Mouse (Mus musculus): Measurements from ENCODE around the gene Serpinf1.

The Serpinf1 gene

GRCm38 (mm10) chr11:75455041-75455736 is 32.7 kb upstream of the Serpinf1 start:
- peak; percentile 59 to 61 for DNase-seq

- peak; percentile 88 to 90 for DNase-seq
These were observed 31.8 kb upstream of the Serpinf1 start, which contains the start of gene Wdr81 for GRCm38 (mm10) chr11:75453991-75454930. TSS of gene Wdr81 (minus strand) at chr11:75454717.

GRCm38 (mm10) chr11:75452812-75453557 is 30.5 kb upstream of the Serpinf1 start:
- no peak for DNase-seq

GRCm38 (mm10) chr11:75452081-75452480 is 29.6 kb upstream of the Serpinf1 start:
- DNase-seq, result no peak

- DNase-seq, result no peak
These were observed 28.4 kb upstream of the Serpinf1 start for GRCm38 (mm10) chr11:75450936-75451335.

- no peak for DNase-seq
These were observed 27.9 kb upstream of the Serpinf1 start for GRCm38 (mm10) chr11:75450304-75450908.

- DNase-seq, result no peak
These were observed 27.2 kb upstream of the Serpinf1 start for GRCm38 (mm10) chr11:75449695-75450094.

GRCm38 (mm10) chr11:75448575-75448974 is 26.1 kb upstream of the Serpinf1 start:
- DNase-seq, result no peak

GRCm38 (mm10) chr11:75443711-75444110 is 21.2 kb upstream of the Serpinf1 start:
- no peak for DNase-seq

GRCm38 (mm10) chr11:75441601-75442000 is 19.1 kb upstream of the Serpinf1 start:
- no peak for DNase-seq

GRCm38 (mm10) chr11:75441034-75441433 is 18.5 kb upstream of the Serpinf1 start:
- DNase-seq, result no peak

- DNase-seq, result no peak
These were observed 17.4 kb upstream of the Serpinf1 start for GRCm38 (mm10) chr11:75439951-75440350.

- DNase-seq, result no peak
These were observed 16.9 kb upstream of the Serpinf1 start, which contains the start of gene Serpinf2 for GRCm38 (mm10) chr11:75439363-75439762. TSS of gene Serpinf2 (minus strand) at chr11:75439591.

GRCm38 (mm10) chr11:75438804-75439203 is 16.3 kb upstream of the Serpinf1 start:
- DNase-seq, result no peak

GRCm38 (mm10) chr11:75438194-75438593 is 15.7 kb upstream of the Serpinf1 start:
- DNase-seq, result no peak

- peak in 1 of 2 experiments; percentile 37 for DNase-seq
These were observed 11.6 kb upstream of the Serpinf1 start for GRCm38 (mm10) chr11:75434138-75434537.

GRCm38 (mm10) chr11:75431307-75431706 is 8.8 kb upstream of the Serpinf1 start:
- no peak for DNase-seq

- peak; percentile 43 to 54 for DNase-seq
These were observed 6.7 kb upstream of the Serpinf1 start for GRCm38 (mm10) chr11:75429019-75429705.

GRCm38 (mm10) chr11:75424459-75424858 is 2.0 kb upstream of the Serpinf1 start:
- no peak for DNase-seq

GRCm38 (mm10) chr11:75424033-75424432 is 1.5 kb upstream of the Serpinf1 start:
- no peak for DNase-seq

- no peak for DNase-seq
These were observed 590 bp upstream of the Serpinf1 start for GRCm38 (mm10) chr11:75423091-75423490.
